Mouse (Mus musculus) liver, adult (tissue): ENCODE results near the gene Gns.

Source experiments
- GATA4 ChIP-seq: IDR thresholded peaks from 2 replicates; pipeline ENCODE4 v1.6.1; 2014; ENCODE audit warnings: mild to moderate bottlenecking, low read length; ENCODE audit not compliant: insufficient replicate concordance

Gns gene

DNA sequence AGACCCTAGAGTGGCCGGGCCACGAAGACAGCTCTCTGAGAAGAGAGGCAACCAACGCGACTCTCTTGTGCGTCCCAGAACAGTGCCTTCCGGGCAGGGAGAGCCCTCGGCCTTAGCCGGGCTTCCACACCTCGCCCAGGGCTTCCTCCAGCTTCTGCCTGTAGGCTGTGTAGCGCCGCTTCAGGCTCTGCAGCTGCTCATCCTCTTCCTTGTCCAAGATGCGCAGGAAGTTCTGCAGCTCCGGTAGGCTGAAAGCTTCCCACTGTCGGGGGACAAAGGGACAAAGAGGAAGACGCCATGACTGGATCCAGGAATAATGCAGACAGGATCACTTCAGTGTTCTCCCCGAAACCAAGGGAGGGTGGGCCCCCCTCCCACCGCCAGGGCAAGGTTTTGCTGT is 47.9 kb downstream of the Gns start:
- TF ChIP-seq GATA4, result no peak

DNA sequence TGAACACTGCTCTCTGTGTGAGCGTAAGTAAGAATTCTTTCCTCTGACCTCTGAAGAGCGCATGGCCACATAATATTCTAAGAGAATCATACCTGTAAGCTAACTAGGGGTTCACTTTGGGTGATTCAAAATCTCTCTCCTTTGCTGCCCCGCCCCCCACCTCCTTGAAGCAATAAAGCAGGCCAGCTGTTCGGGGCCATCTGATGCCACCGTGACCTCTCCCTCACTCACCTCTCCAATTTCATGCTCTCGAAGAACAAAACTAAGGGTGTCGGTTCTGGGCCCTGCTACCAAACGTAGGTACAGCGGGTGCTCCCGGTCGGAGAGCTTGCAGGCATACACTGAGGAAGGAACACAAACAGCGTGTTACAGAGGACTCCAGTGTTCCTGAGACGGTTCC is 49.2 kb downstream of the Gns start:
- TF ChIP-seq GATA4, result no peak

DNA sequence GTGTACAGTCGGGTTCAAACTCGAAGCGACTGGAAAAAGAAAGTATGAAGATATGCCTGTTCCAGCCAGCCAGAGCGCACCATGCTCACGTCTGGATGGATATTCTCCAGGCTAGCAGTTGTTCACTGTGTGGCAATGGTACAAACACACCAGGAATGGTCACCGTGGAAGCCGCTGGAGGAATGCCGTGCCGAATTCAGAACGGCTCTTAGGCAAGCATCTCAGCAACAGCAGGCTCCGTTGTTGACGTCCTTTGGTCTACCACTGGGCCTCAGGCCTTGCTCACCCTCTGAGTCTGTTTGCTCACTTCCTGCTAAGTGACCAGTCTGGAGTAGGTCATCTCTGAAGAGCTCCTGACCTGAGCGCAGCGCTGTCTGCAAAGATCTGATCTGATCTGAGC is 53.9 kb downstream of the Gns start:
- no peak for TF ChIP-seq GATA4

DNA sequence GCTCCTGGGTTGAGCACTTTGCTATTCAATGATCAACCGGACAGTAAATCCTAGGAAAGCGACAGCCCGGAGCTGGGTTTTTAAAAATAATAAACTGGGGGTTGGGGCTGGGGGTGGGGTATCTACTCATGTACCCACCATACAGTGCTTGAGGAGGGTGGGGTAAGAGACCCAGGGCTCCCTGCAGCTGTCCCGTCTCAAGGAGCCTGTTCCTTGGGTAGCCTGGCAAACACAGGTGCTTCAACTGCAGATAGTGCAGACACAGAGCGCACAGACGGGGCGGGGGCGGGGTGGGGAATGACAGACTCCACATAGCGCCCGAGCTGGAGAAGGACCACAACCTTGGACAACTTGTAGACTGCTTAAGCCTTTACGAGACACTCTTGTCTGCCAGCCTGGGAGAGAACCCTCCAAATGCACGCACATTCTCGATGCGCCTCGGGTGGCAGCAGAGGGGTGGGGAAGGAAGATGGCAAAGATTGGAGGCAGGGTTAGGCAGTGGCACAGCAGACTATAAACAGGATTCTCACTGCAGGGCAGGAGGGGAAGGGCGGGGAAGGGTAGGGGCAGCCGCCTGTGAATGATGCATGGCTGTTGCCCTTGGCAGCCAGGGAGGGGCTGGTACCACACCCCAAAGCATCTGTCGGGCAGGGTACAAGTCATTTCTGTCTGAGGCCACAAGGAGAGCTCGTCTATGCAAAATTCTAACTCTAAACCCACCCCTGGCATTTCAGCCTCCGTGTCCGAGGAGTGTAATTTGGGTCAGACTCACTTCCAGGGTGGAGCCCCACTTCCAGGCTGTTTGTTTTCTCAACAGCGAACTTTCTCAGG is 55.0 kb downstream of the Gns start:
- no peak for TF ChIP-seq GATA4

DNA sequence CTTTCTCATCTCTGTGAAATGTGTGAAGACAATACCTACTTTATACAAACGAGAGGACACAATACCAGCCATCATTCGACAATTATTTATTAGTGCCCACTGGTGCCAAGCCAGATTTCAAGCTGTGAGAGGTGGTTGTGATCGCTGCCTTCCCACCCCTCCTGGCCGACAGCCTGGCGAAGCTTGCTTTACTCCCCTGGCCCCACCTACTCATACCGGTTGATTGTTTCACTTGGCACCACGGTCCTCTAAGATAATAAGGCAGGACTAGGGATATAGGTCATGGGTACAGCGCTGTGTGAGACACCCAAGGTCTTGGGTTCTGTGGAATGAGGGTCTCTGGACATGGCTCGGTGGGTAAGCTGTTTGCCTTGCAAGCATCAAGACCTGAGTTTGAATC is 56.1 kb downstream of the Gns start:
- no peak for TF ChIP-seq GATA4

DNA sequence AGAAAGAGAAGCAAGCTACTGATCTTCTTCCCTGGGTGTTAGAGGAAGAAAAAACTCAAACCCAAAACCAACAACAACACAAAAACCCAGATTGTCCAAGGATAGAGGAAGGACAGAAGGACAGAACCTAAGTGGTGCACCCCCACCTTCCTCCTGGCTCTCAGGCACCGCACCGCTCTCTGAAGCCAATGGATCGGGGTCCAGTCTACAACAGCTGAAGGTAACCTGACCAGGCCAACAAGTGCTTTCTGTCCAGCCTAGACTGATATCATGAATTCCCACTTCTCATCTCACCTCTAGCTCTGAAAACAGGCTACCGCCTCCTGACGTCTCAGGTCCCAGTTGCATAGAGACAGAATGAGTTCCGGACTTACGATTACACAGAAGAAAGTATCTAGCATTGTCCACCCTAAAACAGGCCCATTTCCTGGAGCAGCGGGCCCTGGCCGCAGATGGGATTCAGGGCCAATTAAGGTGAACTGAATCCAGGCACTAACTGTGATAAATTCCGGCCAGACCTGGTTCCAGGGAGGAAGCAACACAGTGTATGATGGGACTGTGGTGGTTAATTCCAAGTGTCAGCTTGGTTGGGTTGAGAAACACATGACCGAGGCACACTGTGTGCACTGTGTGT is 56.9 kb downstream of the Gns start:
- TF ChIP-seq GATA4, result no peak

DNA sequence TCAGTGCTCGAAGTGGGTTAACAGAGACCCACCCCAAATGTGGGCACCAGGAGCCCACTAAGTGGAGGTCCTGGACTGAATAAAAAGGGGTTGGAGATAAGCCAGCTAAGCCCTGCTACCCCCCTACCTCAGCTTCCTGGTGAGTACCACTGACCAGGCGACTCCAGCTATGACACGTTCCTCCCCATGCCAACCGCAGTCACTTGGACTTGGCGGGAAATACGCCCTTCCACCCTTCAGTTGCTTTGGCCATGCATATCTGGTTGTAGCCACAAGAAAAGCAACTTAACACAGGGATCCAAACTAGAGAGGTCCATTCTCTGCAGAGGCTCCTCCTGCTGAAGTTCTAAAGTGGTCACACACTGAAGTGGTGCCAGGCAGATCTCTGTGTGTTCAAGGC is 57.4 kb downstream of the Gns start:
- no peak for TF ChIP-seq GATA4

DNA sequence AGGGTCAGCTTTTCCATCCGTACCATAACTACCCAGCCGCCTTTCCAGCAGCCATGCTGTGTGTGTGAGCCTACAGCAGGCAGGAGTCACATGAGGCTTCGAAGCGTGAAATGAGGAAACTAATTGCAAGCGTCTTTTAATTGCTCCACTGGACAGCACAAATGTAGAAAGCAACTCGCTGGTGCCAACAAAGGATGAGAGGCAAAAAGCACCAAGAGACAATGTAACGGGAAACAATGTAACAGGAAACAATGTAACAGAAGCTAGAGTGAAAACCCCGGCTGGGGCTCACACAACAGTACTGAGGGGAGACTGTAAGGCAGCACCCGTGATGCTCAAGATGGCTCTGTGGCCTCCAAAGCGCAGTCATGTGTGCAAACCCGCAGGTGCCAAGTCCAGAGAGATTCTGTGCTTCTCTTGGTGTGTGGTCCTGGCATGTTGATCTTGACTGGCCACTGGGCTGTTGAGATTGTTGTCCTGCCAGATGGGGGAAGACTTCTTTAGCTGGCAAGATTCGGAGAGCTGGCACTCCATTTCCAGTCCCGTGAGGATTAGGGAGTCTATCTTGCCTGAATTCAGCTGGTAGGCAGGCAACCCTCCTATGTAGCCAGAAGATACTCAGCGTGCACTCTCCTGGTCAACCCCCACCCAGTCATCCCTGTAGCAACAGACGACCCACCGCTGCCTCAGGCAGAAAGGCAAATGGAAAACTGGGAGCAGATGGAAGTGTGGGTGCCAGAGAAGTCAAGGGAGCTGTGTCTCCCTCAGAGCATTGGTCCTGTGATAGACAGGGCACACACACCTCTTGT is 58.9 kb downstream of the Gns start:
- no peak for TF ChIP-seq GATA4

DNA sequence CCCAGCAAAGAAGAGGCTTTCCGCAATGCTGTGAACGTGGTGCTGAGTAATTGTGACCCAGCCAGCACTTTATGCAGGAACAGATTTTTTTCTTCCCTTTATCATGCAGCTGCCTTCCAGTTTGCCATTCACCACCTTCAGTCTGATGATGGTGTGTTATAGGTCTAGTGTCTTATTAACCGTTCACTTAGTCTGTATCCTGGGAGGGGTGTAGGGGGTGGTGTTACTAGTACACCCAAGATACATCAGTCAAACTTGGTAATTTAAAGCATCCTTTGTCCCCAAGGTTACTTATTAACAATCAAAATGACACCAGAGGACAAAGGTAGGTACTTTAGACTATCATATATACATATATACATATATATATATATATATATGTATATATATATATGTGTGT is 59.6 kb downstream of the Gns start:
- TF ChIP-seq GATA4, result no peak

DNA sequence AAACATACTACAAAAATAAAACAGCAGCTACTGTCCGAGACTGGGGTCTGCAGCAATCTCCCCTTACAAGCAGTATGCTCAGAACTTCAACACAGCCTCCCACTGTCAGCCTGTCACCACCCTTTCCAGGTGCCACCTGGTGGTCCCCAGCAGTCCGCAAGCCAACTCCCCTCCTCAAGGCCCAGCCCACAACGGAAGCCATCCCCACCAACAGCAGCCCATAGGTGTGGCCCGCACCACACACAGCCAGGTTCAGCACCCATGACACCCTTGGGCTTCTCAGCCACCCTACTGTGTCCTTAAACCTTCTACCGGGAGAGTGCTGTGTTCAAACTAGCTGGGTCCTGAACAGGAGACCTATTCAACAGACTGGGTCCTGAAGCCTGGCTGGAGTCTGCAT is 60.2 kb downstream of the Gns start:
- no peak for TF ChIP-seq GATA4

DNA sequence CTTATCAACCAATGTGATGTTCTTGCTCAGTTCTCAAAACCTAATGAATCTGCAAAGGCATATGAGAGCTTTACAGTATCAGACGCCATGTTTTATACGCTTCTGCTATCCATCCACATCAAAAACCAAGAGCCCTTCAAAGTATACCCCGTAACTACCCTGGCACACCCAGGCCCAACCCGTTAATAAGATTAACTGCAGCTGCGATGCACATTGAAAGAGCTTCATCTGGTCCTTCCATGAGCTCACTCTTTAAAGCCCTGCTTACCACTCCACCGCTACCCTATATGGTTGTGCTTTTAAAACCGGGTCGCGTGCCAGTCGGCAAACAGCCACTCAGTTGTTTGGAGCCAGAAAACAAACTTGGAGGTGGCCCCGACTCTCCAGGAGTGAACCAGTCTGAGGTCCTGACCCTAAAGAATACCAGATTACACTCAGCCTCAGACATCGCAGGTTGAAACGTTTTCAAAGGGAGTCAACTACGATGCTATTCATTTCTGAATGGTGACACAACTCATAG is 60.7 kb downstream of the Gns start:
- no peak for TF ChIP-seq GATA4

DNA sequence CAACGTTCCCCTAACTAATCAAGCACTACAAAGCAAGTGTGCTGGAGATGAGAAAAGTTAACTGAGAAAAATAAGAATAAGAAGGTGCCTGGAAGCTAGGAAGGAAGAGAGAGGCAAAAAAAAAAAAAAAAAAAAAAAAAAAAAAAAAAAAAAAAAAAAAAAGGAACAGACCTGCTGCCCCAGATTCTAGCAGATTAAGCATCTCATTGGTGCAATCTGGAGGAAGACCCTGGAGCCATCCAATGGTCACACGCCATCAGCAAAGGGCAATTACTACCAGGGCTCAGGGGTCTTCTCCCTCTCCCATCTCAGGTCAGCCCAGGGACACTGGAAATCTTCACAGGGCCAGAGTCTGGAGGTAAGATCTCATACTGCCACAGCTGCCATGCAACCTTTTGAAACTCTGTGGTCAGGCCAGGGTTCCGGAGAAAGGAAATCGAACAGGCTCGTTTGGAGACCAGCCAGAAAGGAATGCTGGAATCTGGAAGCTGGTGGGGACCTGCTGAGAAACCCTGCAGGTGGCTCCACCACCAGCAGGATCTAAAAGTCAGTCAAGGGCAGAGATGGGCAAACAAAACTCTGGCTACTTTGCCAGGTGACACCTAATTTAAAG is 61.7 kb downstream of the Gns start:
- no peak for TF ChIP-seq GATA4

DNA sequence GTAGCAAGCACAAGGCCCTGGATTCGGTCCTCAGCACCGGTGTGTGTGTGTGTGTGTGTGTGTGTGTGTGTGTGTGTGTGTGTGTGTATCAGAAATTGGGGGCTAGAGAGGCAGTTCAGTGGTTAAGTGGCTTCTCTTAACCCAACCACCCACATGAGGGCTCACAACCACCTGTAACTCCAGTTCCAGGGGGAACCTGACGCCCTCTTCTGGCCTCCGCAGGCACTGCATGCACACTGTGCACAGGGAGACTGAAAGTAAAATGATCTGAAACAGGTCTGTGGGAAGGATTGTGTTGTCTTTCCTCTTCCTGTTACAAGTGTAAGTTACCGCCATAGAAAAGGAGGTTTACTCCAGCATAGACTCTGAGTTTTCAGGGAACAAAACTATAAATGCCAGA is 62.2 kb downstream of the Gns start:
- TF ChIP-seq GATA4, result no peak

DNA sequence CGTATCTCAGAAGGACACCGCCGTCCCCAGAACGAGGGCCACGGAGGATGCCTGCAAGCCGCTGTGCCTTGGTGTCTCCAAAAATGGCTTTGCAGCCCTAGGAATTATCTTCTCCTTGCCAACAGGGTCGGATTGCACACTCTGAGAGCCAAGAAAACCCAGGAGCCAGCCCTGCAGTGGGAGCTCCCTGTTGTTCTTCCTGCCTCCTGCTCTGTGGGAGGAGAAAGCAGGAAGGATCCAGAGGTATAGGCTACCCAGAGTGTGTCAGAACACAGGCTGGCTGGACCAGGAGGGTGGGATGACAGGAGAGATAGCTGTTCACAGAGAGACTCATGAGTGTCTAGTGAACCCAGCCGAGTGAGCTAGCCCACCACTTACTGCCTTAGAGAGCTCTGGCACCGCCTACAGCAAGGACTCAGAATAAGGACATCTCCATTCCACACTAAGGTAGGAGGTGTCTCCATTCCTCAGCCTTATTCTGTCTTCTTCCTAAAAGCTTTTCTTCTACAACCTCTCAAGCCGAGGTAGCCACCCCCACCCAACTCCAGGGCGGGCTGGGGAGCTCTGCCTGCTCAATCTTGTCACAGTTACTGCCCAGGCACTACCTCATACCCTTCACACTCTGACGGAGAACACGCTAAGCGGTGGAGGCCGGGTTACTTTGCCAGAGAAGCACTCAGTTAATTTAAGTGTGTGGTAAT is 63.3 kb downstream of the Gns start:
- TF ChIP-seq GATA4, result no peak

DNA sequence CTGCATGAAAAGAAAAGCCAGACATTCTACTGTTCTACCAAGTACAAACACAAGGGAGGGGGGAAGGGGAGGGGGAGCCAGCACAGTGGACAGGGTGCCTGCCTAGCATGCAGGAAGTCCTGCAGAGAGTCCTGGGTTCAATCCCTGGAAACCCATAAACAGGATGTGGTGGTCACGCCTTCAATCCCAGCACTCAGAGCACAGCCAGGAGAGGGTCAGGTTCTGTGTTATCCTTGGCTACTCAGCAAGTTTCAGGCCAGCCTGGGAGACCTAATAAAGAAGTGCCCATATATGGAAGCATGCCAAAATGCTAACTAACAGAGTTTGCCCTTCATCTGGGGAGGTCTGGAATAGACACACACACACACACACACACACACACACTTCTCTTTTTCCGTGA is 64.2 kb downstream of the Gns start:
- TF ChIP-seq GATA4, result 0 out of 2 replicates have a peak, but pooled peaks have one; percentile 25
